Mouse (Mus musculus) thymus, postnatal 4 days (tissue): ENCODE results near the gene Myof.
A peak's percentile ranks its signal among the peaks of the same experiment; 100 is the strongest.

ENCODE experiments used
- DNase-seq: peaks from one replicate; pipeline ENCODE4 v3.0.0; 2021

Myof gene

DNA sequence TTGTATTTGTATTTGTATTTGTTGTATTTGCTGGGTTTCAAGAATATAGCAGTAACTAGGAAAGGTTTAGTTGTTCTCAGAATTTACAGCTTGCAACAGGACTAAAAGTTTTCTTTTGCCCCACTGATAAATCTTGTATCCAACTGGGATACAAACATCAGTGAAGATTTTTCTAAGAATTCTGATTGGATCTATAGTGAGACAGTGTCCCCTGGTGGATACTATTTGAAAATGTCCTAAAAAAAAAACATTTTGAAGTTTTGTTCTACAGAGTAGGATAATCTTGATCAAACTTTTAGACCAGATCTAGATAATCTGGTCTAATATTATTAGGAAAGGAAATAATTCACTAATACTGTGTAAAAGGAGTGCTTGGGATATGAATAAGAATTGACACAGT is 106.3 kb downstream of the Myof start:
- DNase-seq = no peak

DNA sequence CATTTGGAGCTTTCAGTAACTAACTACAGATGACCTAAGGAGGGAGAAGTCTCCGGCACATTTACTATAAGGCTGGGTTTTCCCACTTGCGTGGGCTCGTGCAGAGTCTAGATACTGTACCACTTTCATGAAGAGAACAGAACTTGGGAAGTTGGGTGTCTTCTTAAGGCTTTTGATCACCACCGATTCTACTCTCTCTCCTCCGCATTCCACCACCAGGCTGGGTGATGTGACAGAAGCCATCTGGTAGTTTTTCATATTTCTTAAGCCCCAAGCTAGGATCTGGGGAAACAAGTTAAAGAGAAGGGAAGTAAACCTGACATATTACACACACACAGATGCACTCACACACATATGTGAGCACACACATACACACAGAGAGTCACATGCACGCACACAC is 108.7 kb downstream of the Myof start:
- DNase-seq = no peak

- DNase-seq = no peak
These were observed 111.2 kb downstream of the Myof start for GRCm38 (mm10) chr19:37932198-37932597.

DNA sequence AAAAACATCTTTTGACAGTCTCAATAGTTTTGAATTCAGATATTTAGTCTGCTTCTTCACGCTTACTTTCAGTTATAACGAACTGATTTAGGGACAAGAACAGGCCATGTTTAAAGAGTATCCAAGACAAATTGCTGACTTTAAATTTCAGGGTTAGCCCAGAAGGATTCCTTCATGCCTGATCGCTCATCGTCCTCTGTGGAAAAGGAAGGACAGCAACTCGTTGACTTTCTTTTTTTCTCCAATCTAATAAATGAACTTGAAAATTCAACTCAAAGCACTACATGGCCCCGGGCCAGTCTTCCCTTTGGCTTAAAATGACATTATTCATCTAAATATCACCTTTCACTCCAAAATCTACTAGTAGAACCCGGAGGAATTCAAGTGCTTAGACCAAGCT is 115.5 kb downstream of the Myof start:
- no peak for DNase-seq

- DNase-seq = no peak
These were observed 118.1 kb downstream of the Myof start for GRCm38 (mm10) chr19:37925323-37925722.

GRCm38 (mm10) chr19:37924266-37924665 is 119.1 kb downstream of the Myof start:
- no peak for DNase-seq

DNA sequence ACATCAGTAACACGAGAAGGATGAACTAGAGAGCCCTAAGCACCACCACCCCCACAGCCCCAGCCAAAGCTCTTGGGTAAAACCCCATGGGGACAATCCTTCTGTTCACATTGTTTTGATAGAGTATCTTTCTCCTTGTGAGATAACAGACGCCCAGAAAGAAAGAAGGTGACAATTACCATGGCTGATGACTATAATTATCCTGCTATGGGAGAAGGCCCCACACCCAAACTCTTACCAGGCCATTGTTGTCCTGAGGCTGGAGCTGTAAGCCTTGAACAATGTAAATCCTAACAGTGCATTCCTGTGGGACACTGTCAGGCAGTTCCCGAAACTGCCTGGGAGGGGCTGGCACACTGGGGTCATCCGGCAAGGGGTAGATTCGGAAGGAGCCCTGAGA is 122.3 kb downstream of the Myof start:
- no peak for DNase-seq

- DNase-seq = no peak
These were observed 124.9 kb downstream of the Myof start for GRCm38 (mm10) chr19:37918515-37918932.

- DNase-seq = no peak
These were observed 129.1 kb downstream of the Myof start for GRCm38 (mm10) chr19:37914261-37914660.

GRCm38 (mm10) chr19:37912501-37912900 is 130.9 kb downstream of the Myof start:
- DNase-seq = no peak

DNA sequence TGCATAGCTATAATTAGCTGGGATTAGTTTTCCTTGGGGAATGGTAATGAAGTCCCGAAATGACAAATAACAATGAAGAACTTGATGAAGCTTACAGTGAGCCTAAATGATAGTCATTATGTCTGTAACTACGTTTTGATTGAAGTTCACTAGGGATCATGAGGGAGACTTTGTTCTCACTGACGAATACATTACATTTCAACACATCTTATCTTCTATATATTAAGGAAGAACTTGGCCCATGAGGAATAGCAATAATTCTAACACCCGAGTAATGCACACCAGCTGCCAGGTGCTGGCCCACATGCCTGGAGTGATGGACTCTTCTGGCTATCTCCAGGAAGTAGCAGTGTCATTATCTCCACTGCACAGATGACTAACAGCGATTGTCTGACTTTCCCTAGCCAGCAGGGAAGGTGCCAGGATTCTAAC is 133.5 kb downstream of the Myof start:
- DNase-seq = no peak

- DNase-seq = no peak
These were observed 135.7 kb downstream of the Myof start for GRCm38 (mm10) chr19:37907451-37908320.

DNA sequence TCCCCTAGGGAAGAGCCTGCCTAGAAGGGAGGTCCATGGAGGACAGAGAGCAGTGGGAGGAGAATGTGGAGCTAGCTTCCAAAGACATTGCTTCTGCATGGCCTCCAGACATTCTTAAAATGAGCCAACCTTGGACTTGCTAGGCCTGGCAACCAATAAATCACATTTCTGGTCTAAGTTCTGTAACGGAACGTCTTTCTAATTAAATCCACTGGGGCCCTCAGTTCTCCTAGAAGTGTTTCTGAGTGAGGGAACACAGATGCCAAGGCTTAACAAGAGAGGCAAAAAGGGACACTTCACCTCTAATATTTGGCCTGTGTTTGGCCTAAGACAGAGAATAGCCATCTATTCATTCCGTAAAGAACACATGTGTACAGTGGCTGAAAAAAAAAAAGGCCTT is 136.5 kb downstream of the Myof start:
- DNase-seq = no peak

- DNase-seq = no peak
These were observed 147.3 kb downstream of the Myof start for GRCm38 (mm10) chr19:37896081-37896480.

DNA sequence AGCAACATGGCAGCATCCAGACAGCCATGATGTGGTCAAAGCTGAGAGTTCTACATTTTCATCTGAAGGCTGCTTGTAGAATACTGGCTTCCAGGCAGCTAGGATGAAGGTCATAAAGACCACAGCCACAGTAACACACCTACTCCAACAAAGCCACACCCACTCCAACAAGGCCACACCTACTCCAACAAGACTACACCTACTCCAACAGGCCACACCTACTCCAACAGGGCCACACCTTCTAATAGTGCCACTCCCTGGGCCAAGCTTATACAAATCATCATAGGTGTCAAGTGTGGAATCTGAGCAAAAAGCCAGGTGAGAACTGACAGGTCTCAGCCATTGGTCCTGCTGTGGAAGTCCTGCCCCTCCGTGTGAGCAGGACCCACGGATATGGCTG is 152.4 kb downstream of the Myof start:
- DNase-seq = no peak

DNA sequence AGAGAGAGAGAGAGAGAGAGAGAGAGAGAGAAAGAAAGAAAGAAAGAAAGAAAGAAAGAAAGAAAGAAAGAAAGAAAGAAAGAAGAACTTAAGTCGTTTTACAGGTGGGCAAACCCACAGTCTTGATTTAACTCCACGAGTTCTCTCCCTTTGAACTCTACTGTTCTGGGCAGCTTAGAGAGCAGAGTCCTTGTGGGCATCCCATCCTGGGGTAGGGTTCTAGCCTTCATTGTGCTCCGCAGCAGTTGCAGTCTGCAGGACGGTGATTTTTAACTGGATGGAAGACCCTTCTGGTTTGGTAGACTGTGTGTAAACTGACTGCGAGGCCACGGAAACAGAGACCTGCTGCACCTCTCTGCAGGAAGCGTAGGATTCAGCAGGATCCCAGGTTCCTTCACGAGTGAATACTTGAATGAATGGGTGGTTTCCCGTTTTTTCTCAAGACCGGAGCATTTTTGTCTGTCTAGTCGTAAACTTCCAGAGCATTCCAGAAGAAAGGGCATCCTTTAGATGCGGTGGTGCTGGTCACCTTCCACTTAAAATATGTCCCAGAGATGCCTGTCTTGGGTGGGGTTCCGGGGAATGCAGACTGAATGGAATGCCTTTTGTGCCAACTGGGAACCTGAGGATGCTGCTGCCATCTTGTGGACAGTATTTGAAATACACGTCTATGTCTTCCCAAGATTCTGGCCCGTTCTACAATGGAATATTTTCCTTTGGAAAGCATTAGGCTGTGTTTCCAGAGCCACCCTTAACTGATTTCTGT is 156.8 kb downstream of the Myof start:
- peak; percentile 21 for DNase-seq

- DNase-seq = no peak
These were observed 161.8 kb downstream of the Myof start for GRCm38 (mm10) chr19:37881431-37882081.

GRCm38 (mm10) chr19:37877511-37878167 is 165.7 kb downstream of the Myof start:
- DNase-seq = no peak

GRCm38 (mm10) chr19:37876605-37877245 is 166.7 kb downstream of the Myof start:
- no peak for DNase-seq

DNA sequence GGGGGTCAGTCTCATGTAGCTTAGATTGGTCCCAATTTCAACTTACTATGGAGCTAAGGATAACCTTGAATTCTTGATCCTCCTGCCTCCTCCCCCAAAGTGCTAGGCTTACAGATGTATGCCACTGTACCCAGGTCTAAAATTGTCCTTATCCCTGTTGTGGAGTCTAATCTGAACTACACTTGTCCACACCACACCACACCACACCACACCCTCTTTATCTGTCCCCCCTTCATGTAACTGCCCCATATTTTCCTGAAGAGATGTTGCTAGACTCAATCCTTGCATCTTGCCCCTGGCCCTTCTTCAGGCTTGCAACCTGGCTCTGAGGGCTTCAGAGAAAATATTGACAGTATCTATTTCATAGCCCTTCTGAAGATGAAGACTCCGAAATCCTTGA is 169.9 kb downstream of the Myof start:
- no peak for DNase-seq

GRCm38 (mm10) chr19:37867592-37867991 is 175.8 kb downstream of the Myof start:
- no peak for DNase-seq

GRCm38 (mm10) chr19:37866994-37867393 is 176.4 kb downstream of the Myof start:
- DNase-seq = no peak

DNA sequence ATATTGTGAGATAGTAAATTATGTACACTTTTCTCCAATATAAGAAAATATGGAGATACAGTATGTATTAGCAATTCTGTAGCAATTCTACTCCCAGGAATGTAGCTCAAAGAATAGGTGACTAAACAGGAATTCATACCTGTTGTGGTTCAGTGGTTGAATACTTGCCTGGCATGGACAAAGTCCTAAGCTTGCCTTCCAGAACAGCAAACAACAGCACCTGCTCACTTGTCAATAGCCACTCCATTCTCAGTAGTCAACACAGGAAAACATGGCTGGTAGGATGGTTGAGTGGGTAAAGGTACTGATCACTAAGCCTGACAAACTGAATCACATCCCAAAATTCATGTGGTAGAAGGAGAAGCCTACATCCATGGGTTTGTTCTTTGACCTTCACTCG is 182.2 kb downstream of the Myof start:
- DNase-seq = no peak
